Mouse (Mus musculus) liver, embryonic 11.5 days (tissue): ENCODE measurements around the gene Bmp2. TPM values are rescaled to one million over a fixed set of nuclear protein-coding genes. Genes with fewer than 3 reads are reported as not detected.

Experiments
- ATAC-seq: fragments of 200-750 bp; cut with Nextera tagmentation; replicated peaks from 2 replicates; pipeline ENCODE4 v1.8.0; 2017; ENCODE audit warnings: moderate number of reproducible peaks, mild to moderate bottlenecking, moderate TSS enrichment, moderate library complexity; ENCODE audit not compliant: low FRiP score
- DNase-seq: peaks from one replicate; pipeline ENCODE4 v3.0.0-alpha.2; 2017; ENCODE audit warnings: low spot score
- H3K27ac ChIP-seq: fragments of 300-500 bp; sonication (generic); 2 replicates; pipeline ENCODE4 v1.5.1; 2014; ENCODE audit warnings: mild to moderate bottlenecking, low read depth, low read length, control low read depth
- H3K27me3 ChIP-seq: fragments of 300-500 bp; sonication (generic); replicated peaks from 2 replicates; pipeline ENCODE4 v1.6.1; 2014; ENCODE audit warnings: low read length, mixed read lengths; ENCODE audit not compliant: control insufficient read depth, insufficient read depth
- H3K36me3 ChIP-seq: fragments of 300-500 bp; sonication (generic); 2 replicates; pipeline ENCODE4 v1.6.1; 2014; ENCODE audit warnings: mild to moderate bottlenecking, low read length, moderate library complexity, mixed read lengths; ENCODE audit not compliant: control insufficient read depth, insufficient read depth
- H3K4me1 ChIP-seq: fragments of 300-500 bp; sonication (generic); replicated peaks from 2 replicates; pipeline ENCODE4 v1.6.1; 2014; ENCODE audit warnings: low read length, mixed read lengths; ENCODE audit not compliant: control insufficient read depth, insufficient read depth
- H3K4me2 ChIP-seq: fragments of 300-500 bp; sonication (generic); 2 replicates; pipeline ENCODE4 v1.6.1; 2014; ENCODE audit warnings: mild to moderate bottlenecking, control low read depth, moderate library complexity
- H3K4me3 ChIP-seq: fragments of 300-500 bp; sonication (generic); 2 replicates; pipeline ENCODE4 v1.5.1; 2014; ENCODE audit warnings: low read depth, low read length, control low read depth
- H3K9ac ChIP-seq: fragments of 300-500 bp; sonication (generic); 2 replicates; pipeline ENCODE4 v1.6.1; 2014; ENCODE audit warnings: low read depth, low read length, control low read depth
- H3K9me3 ChIP-seq: fragments of 300-500 bp; sonication (generic); 2 replicates; pipeline ENCODE4 v1.6.1; 2016; ENCODE audit warnings: low read length, inconsistent platforms, mixed read lengths; ENCODE audit not compliant: control insufficient read depth
- WGBS: fragments of 180-500 bp; shearing (Covaris S2); extraction: QIAGEN DNeasy Blood & Tissue Kit; methylation state at CpG from one replicate; pipeline ENCODE4 v1.1.7; 2014; 5-methylcytosine and 5-hydroxymethylcytosine counted together
- microRNA-seq: library from miRNA; unstranded; fragments of <30 nt; microRNA quantifications from one replicate; pipeline ENCODE4, GENCODE M21; 2017; ENCODE audit warnings: borderline number of aligned reads
- polyA plus RNA-seq: library from polyadenylated mRNA; unstranded; fragments of >200 nt; fragmentation: Nextera tagmentation; extraction: Ambion mirVana; gene quantifications from 2 replicates; pipeline ENCODE4 v1.2.1, GENCODE M21; 2014

Bmp2 gene
- polyA plus RNA-seq, 1 experiment from 2014 or later: 8.4 TPM

DNA sequence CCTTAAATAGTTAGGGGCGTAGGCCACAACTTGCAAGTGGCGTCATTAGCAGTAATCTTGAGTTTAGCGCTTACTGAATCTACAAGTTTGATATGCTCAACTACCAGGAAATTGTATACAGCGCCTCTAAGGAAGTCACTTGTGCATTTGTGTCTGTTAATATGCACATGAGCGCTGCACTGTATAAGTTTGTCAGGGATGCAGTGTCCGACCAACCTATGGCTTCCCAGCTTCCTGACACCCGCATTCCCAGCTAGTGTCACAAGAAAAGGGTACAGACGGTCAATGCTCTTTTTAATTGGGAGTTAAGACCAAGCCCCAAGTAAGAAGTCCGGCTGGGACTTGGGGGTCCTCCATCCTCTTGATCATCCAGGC is 1.9 kb downstream of the Bmp2 start:
- ATAC-seq (no peak), DNase-seq (no peak)
- 18% methylated on average over 9 of the region's 9 CpGs for WGBS
- H3K4me2 ChIP-seq: peak overlapping the region; percentile 77
- no peak overlapping the region for H3K27ac ChIP-seq
- H3K4me3 ChIP-seq: peak overlapping the region; percentile 57
- 0 out of 2 replicates have a peak, but pooled peaks cover 2% of the 10 kb centered on the region for H3K4me1 ChIP-seq
- no peaks in the 10 kb centered on the region for H3K9me3 ChIP-seq
- H3K36me3 ChIP-seq: no peaks in the 10 kb centered on the region
- H3K9ac ChIP-seq: peak overlapping the region; percentile 5; the same call in 1 of the 2 replicates
- H3K27me3 ChIP-seq: peaks cover 62% of the 10 kb centered on the region

DNA sequence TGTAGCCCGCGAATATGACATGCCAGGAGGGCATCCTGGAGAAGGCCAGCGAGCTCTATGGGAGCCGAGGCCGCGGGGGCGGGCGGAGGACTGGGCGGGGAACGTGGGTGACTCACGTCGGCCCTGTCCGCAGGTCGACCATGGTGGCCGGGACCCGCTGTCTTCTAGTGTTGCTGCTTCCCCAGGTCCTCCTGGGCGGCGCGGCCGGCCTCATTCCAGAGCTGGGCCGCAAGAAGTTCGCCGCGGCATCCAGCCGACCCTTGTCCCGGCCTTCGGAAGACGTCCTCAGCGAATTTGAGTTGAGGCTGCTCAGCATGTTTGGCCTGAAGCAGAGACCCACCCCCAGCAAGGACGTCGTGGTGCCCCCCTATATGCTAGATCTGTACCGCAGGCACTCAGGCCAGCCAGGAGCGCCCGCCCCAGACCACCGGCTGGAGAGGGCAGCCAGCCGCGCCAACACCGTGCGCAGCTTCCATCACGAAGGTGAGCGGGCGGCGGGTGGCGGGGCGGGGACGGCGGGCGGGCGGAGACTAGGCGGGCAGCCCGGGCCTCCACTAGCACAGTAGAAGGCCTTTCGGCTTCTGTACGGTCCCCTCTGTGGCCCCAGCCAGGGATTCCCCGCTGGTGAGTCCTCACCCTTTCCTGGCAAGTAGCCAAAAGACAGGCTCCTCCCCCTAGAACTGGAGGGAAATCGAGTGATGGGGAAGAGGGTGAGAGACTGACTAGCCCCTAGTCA is 2.5 kb downstream of the Bmp2 start:
- peak overlapping the region; percentile 77 for H3K4me2 ChIP-seq
- H3K4me1 ChIP-seq: 0 out of 2 replicates have a peak, but pooled peaks cover 2% of the 10 kb centered on the region
- H3K27ac ChIP-seq: no peak overlapping the region
- WGBS: under 1% methylated on average over 51 of the region's 55 CpGs
- H3K27me3 ChIP-seq: peaks cover 62% of the 10 kb centered on the region
- DNase-seq (peak; percentile 53), ATAC-seq (peak; percentile 53)
- peak overlapping the region; percentile 5; the same call in 1 of the 2 replicates for H3K9ac ChIP-seq
- peak overlapping the region; percentile 57 for H3K4me3 ChIP-seq
- H3K36me3 ChIP-seq: no peaks in the 10 kb centered on the region
- no peaks in the 10 kb centered on the region for H3K9me3 ChIP-seq

DNA sequence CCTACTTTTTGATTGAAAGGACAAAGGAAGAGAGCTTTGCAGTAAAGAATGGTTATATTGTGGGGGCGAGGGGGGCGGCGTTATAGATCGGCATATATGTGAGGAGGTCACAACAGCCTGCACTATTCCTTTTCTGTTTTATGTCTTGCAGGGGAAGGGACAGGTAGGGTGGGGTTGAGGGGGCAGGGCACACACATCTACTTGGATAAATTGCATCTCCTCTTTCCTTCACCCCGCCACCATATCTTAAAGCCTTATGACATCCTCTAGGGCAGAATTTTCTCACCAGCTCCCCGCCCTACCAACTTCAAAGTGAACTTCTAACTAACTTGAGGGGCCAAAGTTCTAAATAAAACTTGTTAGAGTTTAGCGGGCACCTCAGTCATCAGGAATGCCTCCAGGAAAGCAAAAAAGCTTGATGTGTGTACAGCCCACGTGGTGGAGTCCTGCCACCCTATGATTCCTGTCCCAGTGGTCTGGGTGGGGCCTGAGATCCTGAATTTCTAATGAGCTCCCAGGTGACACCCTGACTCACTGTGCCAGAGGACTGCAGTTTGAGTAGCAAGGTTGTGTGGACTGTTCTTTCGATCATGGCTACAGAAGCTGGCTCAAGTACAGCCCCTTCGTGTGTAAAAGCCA is 12.4 kb downstream of the Bmp2 start:
- Histone ChIP-seq H3K4me3 (no peak overlapping the region), H3K4me1 (no peaks in the 10 kb centered on the region), H3K9me3 (no peaks in the 10 kb centered on the region), H3K36me3 (no peaks in the 10 kb centered on the region), H3K27ac (no peak overlapping the region), H3K4me2 (no peak overlapping the region), H3K27me3 (no peaks in the 10 kb centered on the region), H3K9ac (no peak overlapping the region)
- DNase-seq: no peak
- 74% methylated on average over 10 of the region's 10 CpGs for WGBS
- no peak for ATAC-seq

DNA sequence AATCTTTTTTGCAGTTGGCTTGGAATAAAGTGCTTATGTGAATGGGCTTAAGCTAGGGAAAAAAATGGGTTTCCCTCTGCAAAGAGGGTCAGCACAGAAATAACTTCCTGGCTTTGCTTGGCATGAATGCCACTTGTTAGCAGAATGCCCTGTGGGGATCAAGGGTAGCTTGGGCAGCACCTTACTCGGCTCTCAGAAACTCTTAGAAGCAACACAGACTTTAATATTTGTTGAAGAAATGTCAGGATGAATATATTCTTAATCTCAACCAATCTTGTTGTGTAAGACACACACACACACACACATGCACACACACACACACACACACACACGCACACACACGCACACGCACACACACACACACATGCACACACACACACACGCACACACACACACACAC is 13.5 kb downstream of the Bmp2 start:
- 66% methylated on average over 5 of the region's 5 CpGs for WGBS
- Histone ChIP-seq H3K4me3 (no peak overlapping the region), H3K4me1 (no peaks in the 10 kb centered on the region), H3K36me3 (no peaks in the 10 kb centered on the region), H3K9ac (no peak overlapping the region), H3K9me3 (no peaks in the 10 kb centered on the region), H3K27ac (no peak overlapping the region), H3K4me2 (no peak overlapping the region), H3K27me3 (no peaks in the 10 kb centered on the region)
- DNase-seq (no peak), ATAC-seq (no peak)

GRCm38 (mm10) chr2:133565995-133566710 is 14.2 kb downstream of the Bmp2 start:
- no peak for ATAC-seq
- no peak for DNase-seq
- no peak overlapping the region for H3K4me3 ChIP-seq
- H3K4me1 ChIP-seq: no peaks in the 10 kb centered on the region
- no peak overlapping the region for H3K4me2 ChIP-seq
- no peaks in the 10 kb centered on the region for H3K36me3 ChIP-seq
- H3K27me3 ChIP-seq: no peaks in the 10 kb centered on the region
- WGBS: 72% methylated on average over 14 of the region's 14 CpGs
- no peak overlapping the region for H3K27ac ChIP-seq
- no peaks in the 10 kb centered on the region for H3K9me3 ChIP-seq
- H3K9ac ChIP-seq: no peak overlapping the region

- 50% methylated on average over 12 of the region's 12 CpGs for WGBS
- Histone ChIP-seq H3K4me1 (no peaks in the 10 kb centered on the region), H3K4me3 (no peak overlapping the region), H3K9me3 (no peaks in the 10 kb centered on the region), H3K36me3 (no peaks in the 10 kb centered on the region), H3K27me3 (no peaks in the 10 kb centered on the region), H3K27ac (no peak overlapping the region), H3K9ac (no peak overlapping the region), H3K4me2 (no peak overlapping the region)
- DNase-seq (no peak), ATAC-seq (no peak)
These were observed 39.8 kb downstream of the Bmp2 start for GRCm38 (mm10) chr2:133591562-133592255.

Small RNAs within 50 kb of the gene (microRNA-seq; reads per million reads assigned to microRNA genes)
- gene Mir3090: not detected
